Mouse (Mus musculus): ENCODE data around the gene Gp5. TPM values are rescaled to one million over a fixed set of nuclear protein-coding genes. Genes with fewer than 3 reads are reported as not detected.

Gp5 gene
- polyA plus RNA-seq, 1 experiment: not detected

- H3K4me3 ChIP-seq (ENCODE audit: insufficient read depth, low read depth, low read length): peak overlapping the region; percentile 27; the same call in 1 of the 2 replicates
- H3K27ac ChIP-seq (replicated peaks; ENCODE audit: low read depth, low read length): peak overlapping the region; percentile 31
- peaks cover 11% of the 10 kb centered on the region for H3K4me1 ChIP-seq (ENCODE audit: control insufficient read depth, insufficient read depth, insufficient read length, low read length)
These were observed 45.0 kb downstream of the Gp5 start for GRCm38 (mm10) chr16:30265611-30266010.

- Histone ChIP-seq H3K27ac (replicated peaks; ENCODE audit: low read depth, low read length) (peak overlapping the region; percentile 49; the same call in 1 of the 2 replicates), H3K4me1 (ENCODE audit: control insufficient read depth, insufficient read depth, insufficient read length, low read length) (peaks cover 17% of the 10 kb centered on the region), H3K4me3 (ENCODE audit: insufficient read depth, low read depth, low read length) (no peak overlapping the region)
These were observed 47.4 kb downstream of the Gp5 start for GRCm38 (mm10) chr16:30263156-30263555.

DNA sequence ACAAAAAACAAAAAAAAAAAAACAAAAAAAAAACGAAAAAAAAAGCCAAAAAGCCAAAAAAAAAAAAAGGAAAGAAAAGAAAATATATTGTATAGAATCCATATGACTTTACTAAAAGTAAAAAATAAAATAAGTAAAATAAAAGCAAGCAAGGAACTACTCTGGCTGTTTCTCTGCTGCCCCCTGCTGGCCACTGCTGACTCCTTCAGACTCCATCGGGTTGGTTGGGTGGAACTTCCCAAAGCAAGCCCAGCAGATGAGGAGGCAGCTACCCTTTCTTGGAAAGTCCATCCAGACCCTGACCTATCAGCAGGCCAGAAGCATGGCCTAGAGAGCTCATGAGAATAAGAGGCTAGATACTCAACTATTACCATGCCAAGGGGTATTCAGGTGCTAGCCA is 47.9 kb downstream of the Gp5 start:
- no peak overlapping the region for H3K27ac ChIP-seq (replicated peaks; ENCODE audit: low read depth, low read length)
- no peak overlapping the region for H3K4me3 ChIP-seq (ENCODE audit: insufficient read depth, low read depth, low read length)
- peaks cover 17% of the 10 kb centered on the region for H3K4me1 ChIP-seq (ENCODE audit: control insufficient read depth, insufficient read depth, insufficient read length, low read length)

DNA sequence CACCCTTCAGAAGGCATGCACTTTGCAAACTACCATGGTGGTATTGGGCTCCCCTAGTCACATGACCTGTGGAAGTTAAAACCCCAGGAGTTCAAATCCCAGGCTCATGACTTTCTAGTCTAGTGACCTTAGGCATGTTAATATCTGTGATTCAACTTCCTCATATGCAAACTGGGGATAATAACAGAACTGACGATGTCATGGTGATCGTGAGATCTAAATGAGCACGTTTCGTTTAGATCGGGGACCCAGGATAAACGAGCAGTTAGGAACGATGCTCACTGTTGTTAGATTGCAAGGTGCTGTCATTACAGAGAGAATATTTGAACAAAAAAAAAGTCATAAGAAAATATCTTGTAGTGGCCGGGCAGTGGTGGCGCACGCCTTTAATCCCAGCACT is 48.4 kb downstream of the Gp5 start:
- Histone ChIP-seq H3K4me1 (ENCODE audit: control insufficient read depth, insufficient read depth, insufficient read length, low read length) (peaks cover 17% of the 10 kb centered on the region), H3K4me3 (ENCODE audit: insufficient read depth, low read depth, low read length) (peak overlapping the region; percentile 12; the same call in 1 of the 2 replicates), H3K27ac (replicated peaks; ENCODE audit: low read depth, low read length) (peak overlapping the region; percentile 86)

DNA sequence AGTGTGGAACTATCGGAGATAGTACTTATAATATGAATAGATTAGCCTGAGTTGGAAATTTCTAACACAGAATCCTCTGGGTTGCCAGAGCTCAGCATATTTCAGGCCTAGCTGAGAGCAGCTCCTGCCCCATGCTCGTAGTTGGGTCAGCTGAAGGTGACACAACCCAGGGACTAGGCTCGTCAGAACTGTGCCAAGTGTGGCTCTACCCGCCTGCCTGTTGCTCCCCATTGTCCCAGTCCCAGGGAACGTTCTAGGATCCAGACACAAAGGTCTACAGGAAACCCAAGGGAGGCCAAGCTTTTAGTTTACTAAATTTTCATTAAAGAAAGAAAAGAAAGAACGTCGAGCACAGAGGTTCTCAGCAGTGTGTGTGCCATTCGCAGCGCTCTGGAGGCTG is 49.2 kb downstream of the Gp5 start:
- peak overlapping the region; percentile 50 for H3K4me3 ChIP-seq (ENCODE audit: insufficient read depth, low read depth, low read length)
- peak overlapping the region; percentile 92 for H3K27ac ChIP-seq (replicated peaks; ENCODE audit: low read depth, low read length)
- H3K4me1 ChIP-seq (ENCODE audit: control insufficient read depth, insufficient read depth, insufficient read length, low read length): peaks cover 17% of the 10 kb centered on the region

DNA sequence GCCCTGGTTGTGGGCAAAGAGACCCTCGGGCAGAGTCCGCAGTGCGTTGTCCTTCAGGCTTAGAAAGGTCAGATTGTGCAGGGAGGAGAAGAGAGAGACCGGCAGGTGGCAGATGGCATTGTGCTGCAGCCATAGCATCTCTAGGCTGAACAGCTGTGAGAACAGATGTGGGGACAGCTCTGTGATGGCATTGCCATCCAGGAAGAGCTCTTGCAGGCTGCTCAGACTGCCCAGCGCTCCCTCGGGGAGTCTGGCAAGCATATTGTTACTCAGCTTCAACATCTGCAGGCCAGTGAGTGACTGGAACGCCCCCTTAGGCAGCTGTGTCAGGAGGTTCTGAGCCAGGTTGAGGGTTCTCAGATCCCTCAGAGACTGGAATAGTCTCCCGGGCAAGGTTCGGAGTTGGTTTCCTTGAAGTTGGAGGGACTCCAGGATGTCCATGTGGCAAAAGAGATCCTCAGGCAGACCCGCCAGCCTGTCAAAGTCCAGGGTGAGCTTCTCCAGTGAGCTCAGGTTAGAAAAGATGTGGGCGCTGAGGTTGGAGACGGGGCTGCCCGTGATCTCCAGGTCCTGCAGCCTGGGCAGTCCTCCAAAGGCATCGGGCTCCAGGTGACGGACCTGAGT is 50.5 kb downstream of the Gp5 start:
- Histone ChIP-seq H3K27ac (replicated peaks; ENCODE audit: low read depth, low read length) (peak overlapping the region; percentile 92), H3K4me3 (ENCODE audit: insufficient read depth, low read depth, low read length) (peak overlapping the region; percentile 50), H3K4me1 (ENCODE audit: control insufficient read depth, insufficient read depth, insufficient read length, low read length) (peaks cover 15% of the 10 kb centered on the region)

DNA sequence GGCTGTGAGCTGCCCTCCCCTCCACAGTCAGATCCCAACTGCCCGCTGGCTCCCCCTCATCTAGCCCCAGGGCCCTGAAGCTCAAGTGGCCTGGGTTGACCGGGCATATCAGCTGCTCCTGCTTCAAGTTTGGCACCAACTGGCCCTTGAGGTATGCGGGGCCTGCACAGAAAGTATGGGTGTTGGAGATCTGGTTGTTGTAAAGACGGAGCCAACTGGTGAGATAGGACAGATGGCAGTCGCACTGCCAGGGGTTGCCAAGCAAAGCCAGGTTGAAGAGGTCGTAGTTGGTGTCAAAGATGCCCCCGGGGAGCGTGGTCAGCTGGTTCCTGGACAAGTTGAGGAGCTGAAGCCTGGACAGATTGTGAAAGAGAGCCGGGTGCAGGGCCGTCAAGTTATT is 51.1 kb downstream of the Gp5 start:
- H3K4me1 ChIP-seq (ENCODE audit: control insufficient read depth, insufficient read depth, insufficient read length, low read length): peaks cover 15% of the 10 kb centered on the region
- H3K27ac ChIP-seq (replicated peaks; ENCODE audit: low read depth, low read length): peak overlapping the region; percentile 60
- no peak overlapping the region for H3K4me3 ChIP-seq (ENCODE audit: insufficient read depth, low read depth, low read length)

GRCm38 (mm10) chr16:30258441-30258840 is 52.1 kb downstream of the Gp5 start:
- Histone ChIP-seq H3K4me1 (ENCODE audit: control insufficient read depth, insufficient read depth, insufficient read length, low read length) (peaks cover 10% of the 10 kb centered on the region), H3K4me3 (ENCODE audit: insufficient read depth, low read depth, low read length) (no peak overlapping the region)

DNA sequence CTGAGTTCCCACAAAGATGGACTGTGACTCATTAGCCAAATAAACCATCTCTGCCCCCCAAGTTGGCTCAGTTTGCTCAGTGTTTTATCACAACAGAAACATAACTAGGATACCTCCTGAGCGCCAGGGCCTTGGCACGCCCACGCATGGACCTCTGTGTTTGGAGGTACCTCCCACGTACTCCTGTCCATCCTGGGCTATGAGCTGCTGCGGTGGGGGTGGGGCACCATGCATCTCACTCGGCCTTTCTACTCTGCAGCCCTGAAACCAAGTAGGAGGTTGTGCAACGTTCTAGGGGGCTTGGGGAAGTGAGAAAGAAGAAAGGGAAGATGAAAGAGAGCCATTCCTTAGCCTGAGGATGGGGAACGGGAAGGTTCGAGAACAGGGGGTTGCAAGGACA is 52.9 kb downstream of the Gp5 start:
- Histone ChIP-seq H3K27ac (replicated peaks; ENCODE audit: low read depth, low read length) (no peak overlapping the region), H3K4me1 (ENCODE audit: control insufficient read depth, insufficient read depth, insufficient read length, low read length) (peaks cover 10% of the 10 kb centered on the region), H3K4me3 (ENCODE audit: insufficient read depth, low read depth, low read length) (no peak overlapping the region)

More at GRCm38 (mm10) chr16:30258441-30258840, 52.1 kb downstream of the Gp5 start:
- no peak overlapping the region for H3K27ac ChIP-seq (replicated peaks; ENCODE audit: low read depth, low read length)

Other genes with a start within 250 kb of the Gp5 start
- 14.0 and 14.4 TPM in 2 replicates for gene Hes1, start 246.4 kb downstream of the Gp5 start, polyA plus RNA-seq (2012; ENCODE audit: insufficient read depth, insufficient read length, missing spikeins)
- gene Cpn2, start 43.3 kb downstream of the Gp5 start, polyA plus RNA-seq (2012; ENCODE audit: insufficient read depth, insufficient read length, missing spikeins): 20.1 and 23.7 TPM in 2 replicates
- gene Lrrc15, start 27.5 kb downstream of the Gp5 start, polyA plus RNA-seq (2012; ENCODE audit: insufficient read depth, insufficient read length, missing spikeins): not detected in 2 replicates
- 21.9 and 31.4 TPM in 2 replicates for gene Atp13a3, start 95.2 kb upstream of the Gp5 start, polyA plus RNA-seq (2012; ENCODE audit: insufficient read depth, insufficient read length, missing spikeins)
- gene Tmem44, start 240.1 kb upstream of the Gp5 start, polyA plus RNA-seq (2012; ENCODE audit: insufficient read depth, insufficient read length, missing spikeins): 1.3 and 2.6 TPM in 2 replicates